Mouse (Mus musculus) liver, adult 2 months (tissue): ENCODE results near the gene Rnf144b. TPM values are rescaled to one million over a fixed set of nuclear protein-coding genes. Genes with fewer than 3 reads are reported as not detected.

Experiments
- DNase-seq: peaks from one replicate; pipeline ENCODE4 v3.0.0-alpha.2; 2011; ENCODE audit warnings: low read depth, low spot score; ENCODE audit errors: extremely low read depth
- H3K27ac ChIP-seq: fragments of 200-500 bp; replicated peaks from 2 replicates; pipeline ENCODE4 v1.5.1; 2012; ENCODE audit warnings: low read depth, mild to moderate bottlenecking, control low read depth, inconsistent platforms, low read length; ENCODE audit not compliant: insufficient read depth
- H3K27me3 ChIP-seq: fragments of 200-500 bp; 2 replicates; pipeline ENCODE4 v1.6.1; 2012; ENCODE audit warnings: mild to moderate bottlenecking, moderate library complexity, low read length, inconsistent platforms; ENCODE audit not compliant: control insufficient read depth, insufficient read depth
- H3K36me3 ChIP-seq: fragments of 200-500 bp; 2 replicates; pipeline ENCODE4 v1.6.1; 2012; ENCODE audit warnings: low read length, inconsistent platforms; ENCODE audit not compliant: control insufficient read depth, insufficient read depth
- H3K4me1 ChIP-seq: fragments of 200-500 bp; 2 replicates; pipeline ENCODE4 v1.6.1; 2011; ENCODE audit warnings: low read length; ENCODE audit not compliant: control insufficient read depth, insufficient read depth
- H3K4me3 ChIP-seq: fragments of 200-500 bp; 2 replicates; pipeline ENCODE4 v1.5.1; 2011; ENCODE audit warnings: low read depth, mild to moderate bottlenecking, control low read depth, low read length, moderate library complexity; ENCODE audit not compliant: insufficient read depth
- H3K79me2 ChIP-seq: fragments of 200-500 bp; 2 replicates; pipeline ENCODE4 v1.6.1; 2012; ENCODE audit warnings: inconsistent platforms, mild to moderate bottlenecking, low read length, moderate library complexity; ENCODE audit not compliant: control insufficient read depth, insufficient read depth
- H3K9ac ChIP-seq: fragments of 200-500 bp; 2 replicates; pipeline ENCODE4 v1.6.1; 2012; ENCODE audit warnings: low read depth, mild to moderate bottlenecking, control low read depth, inconsistent platforms, low read length
- CTCF ChIP-seq: fragments of 200-500 bp; IDR thresholded peaks from 2 replicates; pipeline ENCODE4 v1.5.1; 2011; ENCODE audit warnings: low read depth, low read length, control low read depth
- POLR2A ChIP-seq: fragments of 200-500 bp; IDR thresholded peaks from 2 replicates; pipeline ENCODE4 v1.6.1; 2011; ENCODE audit warnings: low read length, control low read depth; ENCODE audit not compliant: insufficient read depth; ENCODE audit errors: extremely low read depth
- WGBS: fragments of 180-500 bp; shearing (Covaris S2); methylation state at CpG from one replicate; pipeline ENCODE4 v1.1.7; 2018; 5-methylcytosine and 5-hydroxymethylcytosine counted together
- polyA plus RNA-seq: library from polyadenylated mRNA; depleted of rRNA; stranded (reverse); fragments of >200 nt; gene quantifications from 2 replicates; pipeline ENCODE4 v1.2.3, GENCODE M21; 2012
- total RNA-seq: library from RNA; depleted of rRNA; stranded (reverse); fragments of >200 nt; gene quantifications from 2 replicates; pipeline ENCODE4 v1.2.3, GENCODE M21; 2014

Rnf144b gene
- total and polyA plus RNA-seq, 2 experiments = 18.8 to 19.4 TPM

DNA sequence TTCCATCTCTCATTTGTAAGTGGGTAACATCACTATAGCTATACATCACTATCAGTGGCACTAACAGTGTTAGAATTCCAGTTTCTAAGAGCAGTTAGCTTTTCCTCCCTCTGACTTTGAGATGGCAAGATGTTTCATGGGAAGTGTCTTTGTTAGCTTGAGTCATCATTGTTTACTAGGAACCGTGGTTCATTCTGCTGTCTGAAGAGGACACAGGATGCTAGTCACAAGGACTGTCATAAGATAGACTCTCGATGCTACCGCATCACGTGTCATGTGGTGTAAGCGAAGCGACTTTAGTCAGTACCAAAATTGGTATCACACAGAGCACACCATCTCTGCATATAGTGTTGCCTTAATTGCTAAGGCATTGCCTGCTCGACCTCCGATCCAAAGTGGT lies 105.7 kb downstream of the Rnf144b start:
- TF ChIP-seq POLR2A (no peak), CTCF (no peak)
- peaks cover 24% of the 10 kb centered on the region for H3K36me3 ChIP-seq
- H3K27me3 ChIP-seq = no peaks in the 10 kb centered on the region
- H3K4me1 ChIP-seq = peaks cover 18% of the 10 kb centered on the region
- no peak overlapping the region for H3K9ac ChIP-seq
- peaks cover 23% of the 10 kb centered on the region; the same call in 1 of the 2 replicates for H3K79me2 ChIP-seq
- 78% methylated on average over 8 of the region's 8 CpGs for WGBS
- H3K4me3 ChIP-seq = no peak overlapping the region
- DNase-seq = peak; percentile 47
- no peak overlapping the region for H3K27ac ChIP-seq

DNA sequence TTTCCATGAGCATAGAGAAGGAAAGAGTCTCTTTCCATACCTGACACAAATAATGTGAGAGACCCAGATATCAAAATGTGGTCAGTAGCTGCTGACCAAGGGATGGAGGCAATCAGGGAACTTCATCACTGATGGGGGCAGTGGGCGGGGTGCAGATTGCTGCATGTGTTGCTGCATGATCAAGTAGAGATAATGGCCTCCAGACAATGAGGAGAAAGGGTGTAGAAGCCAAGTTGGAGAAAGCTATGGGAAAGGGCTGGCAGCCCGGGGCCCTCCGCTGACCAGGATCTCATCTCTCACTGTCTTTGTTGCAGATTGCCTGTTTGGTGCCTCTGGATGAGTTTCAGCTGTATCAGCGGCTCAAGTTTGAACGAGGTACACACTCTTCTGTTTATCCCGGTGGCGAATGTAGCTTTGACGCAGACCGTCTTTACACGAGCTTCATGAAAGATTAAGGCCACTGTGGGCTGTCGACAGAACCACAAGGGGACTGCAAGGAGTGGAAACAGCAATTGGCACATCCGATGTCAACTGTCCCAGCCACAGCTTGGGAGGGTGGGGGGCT lies 106.3 kb downstream of the Rnf144b start:
- WGBS = 65% methylated on average over 12 of the region's 12 CpGs
- Histone ChIP-seq H3K27ac (peak overlapping the region; percentile 50), H3K9ac (no peak overlapping the region), H3K36me3 (peaks cover 24% of the 10 kb centered on the region), H3K27me3 (no peaks in the 10 kb centered on the region), H3K4me3 (no peak overlapping the region), H3K4me1 (peaks cover 13% of the 10 kb centered on the region), H3K79me2 (peaks cover 23% of the 10 kb centered on the region; the same call in 1 of the 2 replicates)
- TF ChIP-seq POLR2A (no peak), CTCF (no peak)
- DNase-seq = peak; percentile 62

DNA sequence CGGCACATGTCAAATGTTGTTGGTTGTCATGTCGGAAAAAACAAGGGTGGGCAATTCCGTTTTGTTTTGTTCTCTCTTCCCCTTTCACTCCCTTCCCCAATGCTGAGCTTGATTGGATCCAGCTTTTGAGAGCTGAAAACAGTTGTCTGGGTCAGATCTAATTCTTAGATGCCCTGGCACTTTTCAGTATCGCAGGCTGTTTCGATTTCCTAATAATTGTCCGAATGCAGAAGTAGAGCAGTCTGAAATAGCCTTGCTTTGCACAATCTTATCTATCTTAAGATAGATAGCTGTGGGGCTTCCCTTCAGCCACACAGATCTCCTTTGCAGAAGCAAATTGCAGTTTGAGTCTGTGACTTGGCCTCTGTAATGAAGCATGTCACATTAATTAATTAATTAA lies 109.7 kb downstream of the Rnf144b start:
- H3K79me2 ChIP-seq = peaks cover 14% of the 10 kb centered on the region; the same call in 1 of the 2 replicates
- TF ChIP-seq CTCF = no peak
- no peak for TF ChIP-seq POLR2A
- H3K36me3 ChIP-seq = peaks cover 33% of the 10 kb centered on the region
- H3K4me1 ChIP-seq = no peaks in the 10 kb centered on the region
- 69% methylated on average over 6 of the region's 6 CpGs for WGBS
- no peak overlapping the region for H3K9ac ChIP-seq
- peak; percentile 52 for DNase-seq
- no peak overlapping the region for H3K27ac ChIP-seq
- no peaks in the 10 kb centered on the region for H3K27me3 ChIP-seq
- H3K4me3 ChIP-seq = no peak overlapping the region

DNA sequence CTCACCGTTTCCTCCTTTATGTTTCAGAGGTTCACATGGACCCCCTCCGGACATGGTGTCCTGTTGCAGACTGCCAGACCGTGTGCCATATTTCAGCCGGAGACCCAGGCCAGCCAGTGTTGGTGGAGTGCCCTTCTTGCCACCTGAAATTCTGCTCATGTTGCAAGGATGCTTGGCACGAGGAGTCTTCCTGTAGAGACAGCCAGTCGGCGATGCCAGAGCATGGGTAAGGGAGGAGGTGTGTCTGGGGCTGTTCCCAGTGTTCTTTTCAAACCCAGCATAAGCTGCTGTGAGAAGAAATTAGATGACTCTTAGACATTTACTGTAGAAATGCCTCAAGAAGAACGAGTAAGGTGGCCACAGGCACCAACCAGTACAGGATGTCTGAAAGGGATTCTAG lies 114.9 kb downstream of the Rnf144b start:
- no peak overlapping the region for H3K4me3 ChIP-seq
- H3K27ac ChIP-seq = no peak overlapping the region
- TF ChIP-seq POLR2A (no peak), CTCF (no peak)
- no peaks in the 10 kb centered on the region for H3K4me1 ChIP-seq
- no peak overlapping the region for H3K9ac ChIP-seq
- no peak for DNase-seq
- WGBS = 60% methylated on average over 8 of the region's 8 CpGs
- H3K27me3 ChIP-seq = no peaks in the 10 kb centered on the region
- H3K36me3 ChIP-seq = peaks cover 53% of the 10 kb centered on the region
- peaks cover 2% of the 10 kb centered on the region; the same call in 1 of the 2 replicates for H3K79me2 ChIP-seq

DNA sequence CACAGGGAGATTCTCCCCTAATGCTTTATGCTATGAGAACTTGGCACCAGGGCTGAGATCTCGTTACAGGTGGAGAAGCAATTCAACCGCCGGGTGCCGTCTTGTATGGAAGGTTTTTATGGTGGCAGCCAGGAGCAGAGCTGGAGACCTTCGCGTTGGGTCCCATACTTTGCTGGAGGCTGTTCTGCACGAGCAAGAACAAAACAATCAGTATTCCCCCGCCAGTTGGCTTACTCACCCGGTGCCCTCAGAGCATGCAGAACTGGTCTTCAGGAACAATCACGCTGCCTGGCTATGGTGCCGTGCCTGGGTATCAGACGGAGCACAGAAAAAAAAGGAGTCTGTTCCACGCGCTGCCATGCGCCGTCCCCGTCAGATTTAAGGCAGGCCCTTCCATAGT lies 115.7 kb downstream of the Rnf144b start:
- no peak for DNase-seq
- H3K27ac ChIP-seq = no peak overlapping the region
- peaks cover 4% of the 10 kb centered on the region; the same call in 1 of the 2 replicates for H3K4me1 ChIP-seq
- no peaks in the 10 kb centered on the region for H3K27me3 ChIP-seq
- no peak overlapping the region for H3K9ac ChIP-seq
- 94% methylated on average over 17 of the region's 17 CpGs for WGBS
- no peaks in the 10 kb centered on the region for H3K79me2 ChIP-seq
- no peak overlapping the region for H3K4me3 ChIP-seq
- peaks cover 59% of the 10 kb centered on the region for H3K36me3 ChIP-seq
- TF ChIP-seq POLR2A (no peak), CTCF (no peak)

DNA sequence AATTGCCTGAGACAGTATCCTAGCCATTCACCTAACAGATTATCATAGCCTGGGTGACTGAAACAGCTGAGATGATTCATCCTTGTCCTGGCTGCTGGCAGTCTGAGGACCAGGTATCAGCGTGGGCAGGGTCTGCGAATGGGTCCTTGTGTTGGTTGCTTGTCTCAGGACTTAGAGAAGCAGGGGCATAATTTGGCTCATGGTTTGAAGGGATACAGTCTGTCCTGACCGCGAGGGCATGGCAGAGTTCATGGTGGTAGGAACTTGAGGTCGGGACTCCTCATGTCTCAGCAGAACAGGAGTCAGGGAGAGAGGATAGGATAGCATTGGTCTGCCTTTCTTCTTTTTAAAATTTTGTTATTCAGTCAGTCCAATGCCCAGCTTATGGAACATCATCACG lies 121.1 kb downstream of the Rnf144b start:
- Histone ChIP-seq H3K4me3 (no peak overlapping the region), H3K27me3 (no peaks in the 10 kb centered on the region), H3K9ac (no peak overlapping the region), H3K36me3 (peaks cover 56% of the 10 kb centered on the region), H3K4me1 (peaks cover 35% of the 10 kb centered on the region), H3K79me2 (no peaks in the 10 kb centered on the region), H3K27ac (peak overlapping the region; percentile 88; the same call in 1 of the 2 replicates)
- WGBS = 91% methylated on average over 6 of the region's 6 CpGs
- DNase-seq = no peak
- TF ChIP-seq CTCF = no peak
- no peak for TF ChIP-seq POLR2A
